Mouse (Mus musculus): ENCODE measurements at regions not wholly inside any gene's neighbourhood (a gene's known extent, or its start where the extent isn't known, plus 50 kb on each side); places are given as distances from the start of the nearest gene placed in this dataset.

DNA sequence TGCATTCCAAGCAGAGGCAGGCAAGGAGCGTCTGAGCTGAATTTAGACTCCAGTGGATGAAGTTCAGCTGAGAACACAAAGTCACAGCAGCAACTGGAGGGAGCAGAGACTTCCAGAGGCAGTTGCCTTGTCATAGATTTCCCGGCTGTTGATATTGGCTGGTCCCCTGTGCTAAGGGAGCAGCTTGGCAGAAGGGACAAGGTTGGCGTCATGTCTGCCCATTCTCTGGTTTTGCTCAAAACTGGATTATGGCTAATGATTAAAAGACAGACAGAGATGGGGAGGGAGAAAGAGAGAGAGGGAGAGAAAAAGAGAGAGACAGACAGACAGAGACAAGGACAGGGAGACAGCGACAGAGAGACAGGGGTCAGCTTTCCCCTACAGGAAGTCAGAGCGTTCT is 169.0 kb upstream of the Ift57 start:
- no peaks in the 10 kb centered on the region for H3K36me3 ChIP-seq (ENCODE audit: control insufficient read depth in 1 of 2, insufficient read depth in 2 of 2, low read length in 2 of 2)
- no peak for DNase-seq (ENCODE audit: low read depth, low spot score)
- H3K4me1 ChIP-seq (ENCODE audit: control insufficient read depth in 1 of 2, insufficient read depth in 2 of 2, low read length in 2 of 2) = no peaks in the 10 kb centered on the region
- H3K4me3 ChIP-seq (ENCODE audit: control insufficient read depth in 1 of 2, insufficient read depth in 1 of 2, low read depth in 2 of 2, low read length in 2 of 2) = no peak overlapping the region
- H3K27ac ChIP-seq (ENCODE audit: control insufficient read depth, low read depth, low read length) = no peak overlapping the region
- H3K27me3 ChIP-seq (ENCODE audit: control insufficient read depth in 1 of 2, insufficient read depth in 2 of 2, low read length in 2 of 2) = peaks cover 4 to 5% of the 10 kb centered on the region in 2 experiments
- H3K79me2 ChIP-seq (ENCODE audit: control insufficient read depth, insufficient read depth, low read length, poor library complexity) = no peaks in the 10 kb centered on the region
- no peaks in the 10 kb centered on the region for H3K9me3 ChIP-seq (replicated peaks; ENCODE audit: insufficient read depth, low read length)
- TF ChIP-seq POLR2A (IDR thresholded peaks at IDR 0.05; ENCODE audit: control insufficient read depth in 1 of 2, insufficient read depth in 1 of 2, low read depth in 1 of 2, low read length in 2 of 2, poor library complexity in 1 of 2) = no peak
- TF ChIP-seq GATA1 (IDR thresholded peaks at IDR 0.05; ENCODE audit: low read depth, low read length) = no peak
- TF ChIP-seq UBTF (IDR thresholded peaks at IDR 0.05; ENCODE audit: borderline replicate concordance, insufficient read depth, low read depth, low read length) = no peak
- no peak for TF ChIP-seq TCF12 (IDR thresholded peaks at IDR 0.05; ENCODE audit: low read depth, low read length)
- no peak for TF ChIP-seq NELFE (IDR thresholded peaks at IDR 0.05; ENCODE audit: low read depth, low read length)
- no peak for TF ChIP-seq POLR2AphosphoS5 (IDR thresholded peaks at IDR 0.05; ENCODE audit: borderline replicate concordance, low read depth, low read length)
- TF ChIP-seq HCFC1 (IDR thresholded peaks at IDR 0.05; ENCODE audit: low read depth, low read length) = no peak
- no peak for TF ChIP-seq ZNF384 (IDR thresholded peaks at IDR 0.05; ENCODE audit: low read depth, low read length)
- TF ChIP-seq MEF2A (IDR thresholded peaks at IDR 0.05; ENCODE audit: extremely low read depth, insufficient replicate concordance, low read depth, low read length, poor library complexity, severe bottlenecking) = no peak
- no peak for TF ChIP-seq USF1 (IDR thresholded peaks at IDR 0.05; ENCODE audit: low read depth, low read length)
- TF ChIP-seq ZC3H11A (IDR thresholded peaks at IDR 0.05; ENCODE audit: low read depth, low read length) = no peak
- H3K9ac ChIP-seq (ENCODE audit: control insufficient read depth, low read depth, low read length, poor library complexity, severe bottlenecking) = no peak overlapping the region

DNA sequence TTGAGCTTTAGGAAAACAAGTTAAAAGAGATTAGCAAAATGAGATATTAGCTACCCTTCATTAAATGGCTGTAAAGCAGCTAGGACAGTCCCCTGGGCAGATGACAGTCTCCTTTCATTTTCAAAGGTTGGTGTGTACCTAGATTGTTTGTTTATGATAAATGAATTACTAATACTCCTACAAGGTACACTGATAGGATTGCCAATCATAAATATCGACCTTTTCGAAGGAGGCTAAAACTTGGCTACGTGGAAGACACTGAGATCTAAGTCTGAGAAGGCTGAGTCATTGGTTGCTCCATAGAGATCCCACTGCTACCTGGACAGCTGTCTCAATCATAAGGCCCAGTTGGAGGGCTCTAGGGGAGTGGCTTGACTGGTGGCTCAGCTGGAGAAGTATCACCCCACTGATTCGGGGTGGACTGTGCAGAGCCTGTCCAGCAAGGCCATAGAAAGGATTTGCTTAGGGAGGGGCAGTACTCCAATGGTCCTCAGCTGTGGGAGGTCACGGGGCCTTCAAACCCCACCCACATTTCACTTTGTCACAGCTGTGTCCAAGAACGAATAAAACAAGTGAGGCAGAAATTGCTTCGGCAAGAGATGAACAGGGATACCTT is 166.9 kb upstream of the Ift57 start:
- H3K4me3 ChIP-seq (ENCODE audit: control insufficient read depth in 1 of 2, insufficient read depth in 1 of 2, low read depth in 2 of 2, low read length in 2 of 2) = no peak overlapping the region
- H3K79me2 ChIP-seq (ENCODE audit: control insufficient read depth, insufficient read depth, low read length, poor library complexity) = no peaks in the 10 kb centered on the region
- TF ChIP-seq NRF1 (IDR thresholded peaks at IDR 0.05; ENCODE audit: insufficient read depth, low read depth, low read length, poor library complexity, severe bottlenecking) (no peak), GABPA (IDR thresholded peaks at IDR 0.05; ENCODE audit: low read depth, low read length) (no peak), NELFE (IDR thresholded peaks at IDR 0.05; ENCODE audit: low read depth, low read length) (no peak), POLR2AphosphoS5 (IDR thresholded peaks at IDR 0.05; ENCODE audit: borderline replicate concordance, low read depth, low read length) (no peak), ZKSCAN1 (IDR thresholded peaks at IDR 0.05; ENCODE audit: low read depth, low read length) (no peak), CHD2 (IDR thresholded peaks at IDR 0.05; ENCODE audit: low read length) (no peak), ZMIZ1 (IDR thresholded peaks at IDR 0.05; ENCODE audit: low read depth, low read length) (no peak), RCOR1 (IDR thresholded peaks at IDR 0.05; ENCODE audit: low read depth, low read length) (no peak), UBTF (IDR thresholded peaks at IDR 0.05; ENCODE audit: borderline replicate concordance, insufficient read depth, low read depth, low read length) (no peak), SMC3 (IDR thresholded peaks at IDR 0.05; ENCODE audit: low read depth, low read length) (no peak), TBP (IDR thresholded peaks at IDR 0.05; ENCODE audit: low read depth, low read length) (no peak), MAFK (IDR thresholded peaks at IDR 0.05; ENCODE audit: borderline replicate concordance, low read depth, low read length) (no peak), POLR2AphosphoS2 (IDR thresholded peaks at IDR 0.05; ENCODE audit: low read length) (no peak), CHD1 (IDR thresholded peaks at IDR 0.05; ENCODE audit: low read depth, low read length) (no peak), USF1 (IDR thresholded peaks at IDR 0.05; ENCODE audit: low read depth, low read length) (no peak)
- no peaks in the 10 kb centered on the region for H3K36me3 ChIP-seq (ENCODE audit: control insufficient read depth in 1 of 2, insufficient read depth in 2 of 2, low read length in 2 of 2)
- no peaks in the 10 kb centered on the region for H3K9me3 ChIP-seq (replicated peaks; ENCODE audit: insufficient read depth, low read length)
- H3K27ac ChIP-seq (ENCODE audit: control insufficient read depth, low read depth, low read length) = no peak overlapping the region
- H3K27me3 ChIP-seq (ENCODE audit: control insufficient read depth in 1 of 2, insufficient read depth in 2 of 2, low read length in 2 of 2) = peaks cover 4 to 10% of the 10 kb centered on the region in 2 experiments
- no peak for DNase-seq (ENCODE audit: low read depth, low spot score)
- no peaks in the 10 kb centered on the region for H3K4me1 ChIP-seq (ENCODE audit: control insufficient read depth in 1 of 2, insufficient read depth in 2 of 2, low read length in 2 of 2)
- H3K9ac ChIP-seq (ENCODE audit: control insufficient read depth, low read depth, low read length, poor library complexity, severe bottlenecking) = no peak overlapping the region

Data from MEL (cell line).